7 mouse cellular contexts compared by ENCODE assay signal in the genomic region with DNA sequence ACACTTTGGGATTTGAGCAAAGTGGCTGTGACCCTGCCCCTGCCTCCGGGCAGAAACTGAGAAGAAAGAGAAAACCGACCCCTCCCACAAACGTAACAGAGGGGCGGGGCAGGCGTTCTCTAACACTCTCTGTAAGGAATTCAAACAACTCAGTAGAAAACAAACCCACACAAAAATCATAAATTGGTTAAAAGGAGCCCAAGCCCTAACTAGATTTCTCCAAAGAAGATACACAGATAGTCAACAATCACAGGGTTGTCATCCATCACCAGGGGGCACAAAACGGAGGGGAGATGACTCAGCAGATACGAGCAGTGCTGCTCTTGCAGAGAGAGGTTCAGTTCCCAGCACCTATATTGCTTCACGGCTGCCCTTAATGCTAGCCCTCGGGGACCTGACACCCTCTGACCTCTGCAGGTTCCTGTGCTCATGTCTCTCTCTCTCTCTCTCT.
DNase-seq lines count a peak whose midpoint lies in the region; ATAC-seq and TF ChIP-seq lines count a peak whose summit lies in the region.

No protein-coding gene starts in this region.

- H3K36me3 ChIP-seq in heart, embryonic 16.5 days (ENCODE audit: control insufficient read depth, insufficient read depth) = no peaks in the 10 kb centered on the region
- H3K36me3 ChIP-seq in liver, embryonic 12.5 days = no peaks in the 10 kb centered on the region
- H3K36me3 ChIP-seq in neural tube, embryonic 12.5 days = no peaks in the 10 kb centered on the region

- H3K4me1 ChIP-seq in bone marrow, adult 2 months (ENCODE audit: control insufficient read depth, insufficient read depth, low read length) = no peaks in the 10 kb centered on the region; the same call in 1 of the 2 replicates
- peaks cover 22% of the 10 kb centered on the region for H3K4me1 ChIP-seq in heart, embryonic 16.5 days (ENCODE audit: control insufficient read depth, insufficient read depth, low read length)
- peaks cover 26% of the 10 kb centered on the region for H3K4me1 ChIP-seq in liver, embryonic 12.5 days
- H3K4me1 ChIP-seq in neural tube, embryonic 12.5 days = peaks cover 5% of the 10 kb centered on the region; the same call in 1 of the 2 replicates

- H3K4me3 ChIP-seq in bone marrow, adult 2 months (replicated peaks; ENCODE audit: control insufficient read depth, low read depth, low read length) = peak overlapping the region; percentile 45
- peak overlapping the region; percentile 25 for H3K4me3 ChIP-seq in heart, embryonic 16.5 days (ENCODE audit: low read length)
- H3K4me3 ChIP-seq in liver, embryonic 12.5 days = peak overlapping the region; percentile 36
- peak overlapping the region; percentile 19; the same call in 1 of the 2 replicates for H3K4me3 ChIP-seq in neural tube, embryonic 12.5 days

- H3K27me3 ChIP-seq in heart, embryonic 16.5 days (ENCODE audit: control insufficient read depth, insufficient read depth, low read length) = no peaks in the 10 kb centered on the region
- H3K27me3 ChIP-seq in liver, embryonic 12.5 days (replicated peaks) = no peaks in the 10 kb centered on the region
- H3K27me3 ChIP-seq in neural tube, embryonic 12.5 days (replicated peaks) = 0 out of 2 replicates have a peak, but pooled peaks cover 3% of the 10 kb centered on the region

- ATAC-seq in heart, embryonic 16.5 days (replicated peaks; ENCODE audit: extremely low read depth, insufficient read depth, low FRiP score) = no peak
- ATAC-seq in liver, embryonic 12.5 days = no peak; the same call in 1 of the 2 replicates
- ATAC-seq in neural tube, embryonic 12.5 days (ENCODE audit: low FRiP score, low read depth) = no peak

- no peak overlapping the region for H3K27ac ChIP-seq in bone marrow, adult 2 months (ENCODE audit: control insufficient read depth, insufficient read depth, low read depth, low read length, poor library complexity)
- no peak overlapping the region for H3K27ac ChIP-seq in heart, embryonic 16.5 days (ENCODE audit: low read length)
- no peak overlapping the region for H3K27ac ChIP-seq in liver, embryonic 12.5 days
- H3K27ac ChIP-seq in neural tube, embryonic 12.5 days = no peak overlapping the region

- WGBS in bone marrow, adult 2 months = 4% methylated on average over 9 of the region's 9 CpGs
- WGBS in heart, embryonic 16.5 days = 18% methylated on average over 9 of the region's 9 CpGs
- 1% methylated on average over 9 of the region's 9 CpGs for WGBS in liver, embryonic 12.5 days (ENCODE audit: insufficient replicate concordance)
- WGBS in neural tube, embryonic 12.5 days = 3% methylated on average over 9 of the region's 9 CpGs

- no peak for TF ChIP-seq POLR2A in bone marrow, adult 2 months (IDR thresholded peaks at IDR 0.05; ENCODE audit: borderline replicate concordance, control insufficient read depth, low read depth, low read length)

- DNase-seq in ES-CJ7 (ENCODE audit: low read depth, low spot score) = peak; percentile 54
- DNase-seq in left cerebral cortex, adult 9 months (ENCODE audit: low spot score in 2 of 2) = no peak
- DNase-seq in cerebellum, postnatal 25 days = no peak

- no peaks in the 10 kb centered on the region for H3K9me3 ChIP-seq in heart, embryonic 16.5 days (replicated peaks; ENCODE audit: control insufficient read depth, low read length)
- no peaks in the 10 kb centered on the region for H3K9me3 ChIP-seq in liver, embryonic 12.5 days (replicated peaks)
- no peaks in the 10 kb centered on the region for H3K9me3 ChIP-seq in neural tube, embryonic 12.5 days

- peak overlapping the region; percentile 41; the same call in 1 of the 2 replicates for H3K9ac ChIP-seq in heart, embryonic 16.5 days (ENCODE audit: low read length)
- no peak overlapping the region for H3K9ac ChIP-seq in liver, embryonic 12.5 days
- no peak overlapping the region for H3K9ac ChIP-seq in neural tube, embryonic 12.5 days

- H3K4me2 ChIP-seq in heart, embryonic 16.5 days (ENCODE audit: low read depth, low read length) = peak overlapping the region; percentile 57
- H3K4me2 ChIP-seq in liver, embryonic 12.5 days = peak overlapping the region; percentile 63
- H3K4me2 ChIP-seq in neural tube, embryonic 12.5 days (replicated peaks) = peak overlapping the region; percentile 50

- TF ChIP-seq CTCF in bone marrow, adult 2 months (IDR thresholded peaks at IDR 0.05; ENCODE audit: control insufficient read depth, insufficient read depth, low read length) = no peak
